Mouse (Mus musculus): ENCODE measurements around the gene Cnpy2.

The Cnpy2 gene

GRCm38 (mm10) chr10:128362568-128362967 is 40.3 kb downstream of the Cnpy2 start:
- no peak for DNase-seq (ENCODE audit: extremely low read depth, insufficient read length, low spot score)

- DNase-seq (ENCODE audit: extremely low read depth, insufficient read length, low spot score), result no peak
These were observed 45.7 kb downstream of the Cnpy2 start for GRCm38 (mm10) chr10:128367899-128368401.

- peak; percentile 95 for DNase-seq (ENCODE audit: extremely low read depth, insufficient read length, low spot score)
These were observed 46.4 kb downstream of the Cnpy2 start, which contains the start of gene Coq10a for GRCm38 (mm10) chr10:128368402-128369217. Gene Coq10a, minus strand, starts transcription at chr10:128368997.

GRCm38 (mm10) chr10:128369218-128369543 is 46.9 kb downstream of the Cnpy2 start:
- DNase-seq (ENCODE audit: extremely low read depth, insufficient read length, low spot score), result no peak

- DNase-seq (ENCODE audit: extremely low read depth, insufficient read length, low spot score), result no peak
These were observed 47.3 kb downstream of the Cnpy2 start for GRCm38 (mm10) chr10:128369599-128369998.

GRCm38 (mm10) chr10:128370021-128370420 is 47.8 kb downstream of the Cnpy2 start:
- DNase-seq (ENCODE audit: extremely low read depth, insufficient read length, low spot score), result no peak

GRCm38 (mm10) chr10:128370601-128371000 is 48.3 kb downstream of the Cnpy2 start:
- DNase-seq (ENCODE audit: extremely low read depth, insufficient read length, low spot score), result no peak

- no peak for DNase-seq (ENCODE audit: extremely low read depth, insufficient read length, low spot score)
These were observed 49.9 kb downstream of the Cnpy2 start for GRCm38 (mm10) chr10:128372142-128372541.

GRCm38 (mm10) chr10:128372989-128373748 is 50.9 kb downstream of the Cnpy2 start:
- no peak for DNase-seq (ENCODE audit: extremely low read depth, insufficient read length, low spot score)

GRCm38 (mm10) chr10:128374393-128374792 is 52.1 kb downstream of the Cnpy2 start:
- no peak for DNase-seq (ENCODE audit: extremely low read depth, insufficient read length, low spot score)

GRCm38 (mm10) chr10:128376099-128376454 is 53.8 kb downstream of the Cnpy2 start:
- DNase-seq (ENCODE audit: extremely low read depth, insufficient read length, low spot score), result no peak

GRCm38 (mm10) chr10:128376455-128377211 is 54.4 kb downstream of the Cnpy2 start, which contains the start of gene Ankrd52:
Gene Ankrd52, plus strand, starts transcription at chr10:128377115.
- peak; percentile 84 for DNase-seq (ENCODE audit: extremely low read depth, insufficient read length, low spot score)
